Comparison of ENCODE assay signal across 17 mouse cellular contexts in genomic region chr2:57267394-57267716, GRCm38 (mm10). TPM values are rescaled to one million over a fixed set of nuclear protein-coding genes. Genes with fewer than 3 reads are reported as not detected.
DNase-seq lines count a peak whose midpoint lies in the region; ATAC-seq and TF ChIP-seq lines count a peak whose summit lies in the region.
"Had no signal": no experiment of that assay in that cellular context is flagged by ENCODE, and none has a peak within 500 bp of the region (broad histone marks: within the 10 kb centered on the region; RNA-seq: fewer than 3 reads in every experiment).

No protein-coding gene starts in this region.

- TF ChIP-seq CTCF in olfactory bulb, adult 2 months (IDR thresholded peaks at IDR 0.05; ENCODE audit: insufficient read depth, low read depth, low read length), result no peak

- peak overlapping the region; percentile 16 for H3K4me2 ChIP-seq in midbrain, embryonic 11.5 days
- H3K4me2 ChIP-seq in midbrain, embryonic 15.5 days, result no peak overlapping the region
- no peak overlapping the region for H3K4me2 ChIP-seq in forebrain, embryonic 16.5 days (ENCODE audit: low read length)
- H3K4me2 ChIP-seq: embryonic facial prominence, embryonic 12.5 days; liver, embryonic 13.5 days had no signal

- peak; percentile 83 for ATAC-seq in midbrain, embryonic 11.5 days (ENCODE audit: low FRiP score)
- no peak for ATAC-seq in midbrain, embryonic 15.5 days (replicated peaks)
- 0 out of 2 replicates have a peak, but pooled peaks have one; percentile 26 for ATAC-seq in forebrain, embryonic 16.5 days
- ATAC-seq: Patski had no signal

- no peak for TF ChIP-seq POLR2A in olfactory bulb, adult 2 months (IDR thresholded peaks at IDR 0.05; ENCODE audit: insufficient read depth, low read depth, low read length)

- peaks cover 9% of the 10 kb centered on the region; the same call in 1 of the 2 replicates for H3K4me1 ChIP-seq in midbrain, embryonic 11.5 days (ENCODE audit: control insufficient read depth, insufficient read depth, low read length)
- H3K4me1 ChIP-seq in midbrain, embryonic 15.5 days, result 0 out of 2 replicates have a peak, but pooled peaks cover 5% of the 10 kb centered on the region
- H3K4me1 ChIP-seq in embryonic facial prominence, embryonic 10.5 days, result peaks cover 19% of the 10 kb centered on the region
- peaks cover 8% of the 10 kb centered on the region for H3K4me1 ChIP-seq in forebrain, embryonic 16.5 days (replicated peaks; ENCODE audit: control insufficient read depth, insufficient read depth, low read length)
- no peaks in the 10 kb centered on the region for H3K4me1 ChIP-seq in olfactory bulb, adult 2 months (ENCODE audit: control insufficient read depth, insufficient read depth, low read length)
- H3K4me1 ChIP-seq: liver, embryonic 13.5 days had no signal

- no peak overlapping the region for H3K9ac ChIP-seq in midbrain, embryonic 11.5 days (ENCODE audit: low read length)
- no peak overlapping the region for H3K9ac ChIP-seq in midbrain, embryonic 15.5 days
- no peak overlapping the region for H3K9ac ChIP-seq in forebrain, embryonic 16.5 days (replicated peaks; ENCODE audit: low read depth, low read length)
- H3K9ac ChIP-seq: embryonic facial prominence, embryonic 12.5 days; liver, embryonic 13.5 days had no signal

- WGBS in midbrain, embryonic 11.5 days, result 7% methylated on average over 7 of the region's 7 CpGs
- WGBS in midbrain, embryonic 15.5 days, result 9% methylated on average over 7 of the region's 7 CpGs
- whole genome bisulfite sequencing in embryonic facial prominence, embryonic 10.5 days, result 20% methylated on average over 7 of the region's 7 CpGs
- WGBS in forebrain, embryonic 16.5 days, result 3% methylated on average over 7 of the region's 7 CpGs
- 57% methylated on average over 7 of the region's 7 CpGs for WGBS in olfactory bulb, adult 2 months

- no peak overlapping the region for H3K4me3 ChIP-seq in midbrain, embryonic 11.5 days (ENCODE audit: low read depth, low read length)
- no peak overlapping the region for H3K4me3 ChIP-seq in midbrain, embryonic 15.5 days
- H3K4me3 ChIP-seq in embryonic facial prominence, embryonic 10.5 days, result no peak overlapping the region
- no peak overlapping the region for H3K4me3 ChIP-seq in forebrain, embryonic 16.5 days (replicated peaks; ENCODE audit: low read length)
- H3K4me3 ChIP-seq in olfactory bulb, adult 2 months (ENCODE audit: insufficient read depth, low read depth, low read length), result no peak overlapping the region
- H3K4me3 ChIP-seq: embryonic facial prominence, embryonic 12.5 days; heart, adult 2 months; liver, embryonic 13.5 days had no signal

- no peaks in the 10 kb centered on the region for H3K36me3 ChIP-seq in midbrain, embryonic 11.5 days (ENCODE audit: control insufficient read depth, insufficient read depth, low read length)
- H3K36me3 ChIP-seq in midbrain, embryonic 15.5 days (replicated peaks), result no peaks in the 10 kb centered on the region
- 0 out of 2 replicates have a peak, but pooled peaks cover 2% of the 10 kb centered on the region for H3K36me3 ChIP-seq in embryonic facial prominence, embryonic 10.5 days (replicated peaks)
- no peaks in the 10 kb centered on the region for H3K36me3 ChIP-seq in forebrain, embryonic 16.5 days (ENCODE audit: control insufficient read depth, insufficient read depth)
- H3K36me3 ChIP-seq: embryonic facial prominence, embryonic 12.5 days; liver, embryonic 13.5 days had no signal

- H3K27me3 ChIP-seq in midbrain, embryonic 11.5 days (ENCODE audit: control insufficient read depth, insufficient read depth, low read length), result peaks cover 16% of the 10 kb centered on the region
- H3K27me3 ChIP-seq in midbrain, embryonic 15.5 days (replicated peaks), result peaks cover 12% of the 10 kb centered on the region; the same call in 1 of the 2 replicates
- no peaks in the 10 kb centered on the region for H3K27me3 ChIP-seq in embryonic facial prominence, embryonic 10.5 days (replicated peaks; ENCODE audit: low read depth, poor library complexity, severe bottlenecking)
- no peaks in the 10 kb centered on the region for H3K27me3 ChIP-seq in forebrain, embryonic 16.5 days (replicated peaks; ENCODE audit: control insufficient read depth, insufficient read depth, low read length)
- H3K27me3 ChIP-seq: CH12.LX; embryonic facial prominence, embryonic 12.5 days; liver, embryonic 13.5 days; Patski had no signal

- peak; percentile 94 for DNase-seq in midbrain, embryonic 11.5 days (ENCODE audit: low spot score, missing footprints)
- DNase-seq in embryonic facial prominence, embryonic 10.5 days (ENCODE audit: low spot score), result peak; percentile 17
- DNase-seq in adrenal gland, adult 2 months, result no peak
- no peak for DNase-seq in urinary bladder, postnatal 10 days (ENCODE audit: low spot score)
- no peak for DNase-seq in cerebellum, adult 9-11 months
- DNase-seq: adrenal gland, postnatal 10 days; heart, adult 2 months; heart, postnatal 36 days; kidney, adult 18-20 months; liver, embryonic 13.5 days; lung, postnatal 10 days had no signal

- no peaks in the 10 kb centered on the region for H3K9me3 ChIP-seq in midbrain, embryonic 11.5 days (ENCODE audit: control insufficient read depth, low read length)
- no peaks in the 10 kb centered on the region for H3K9me3 ChIP-seq in midbrain, embryonic 15.5 days
- H3K9me3 ChIP-seq in embryonic facial prominence, embryonic 10.5 days, result no peaks in the 10 kb centered on the region
- H3K9me3 ChIP-seq in forebrain, embryonic 16.5 days (ENCODE audit: control insufficient read depth, low read length), result no peaks in the 10 kb centered on the region
- H3K9me3 ChIP-seq: embryonic facial prominence, embryonic 12.5 days; liver, embryonic 13.5 days had no signal

- H3K27ac ChIP-seq in midbrain, embryonic 11.5 days (ENCODE audit: low read depth, low read length), result peak overlapping the region; percentile 69; the same call in 1 of the 2 replicates
- H3K27ac ChIP-seq in midbrain, embryonic 15.5 days, result no peak overlapping the region
- peak overlapping the region; percentile 75 for H3K27ac ChIP-seq in embryonic facial prominence, embryonic 10.5 days (replicated peaks)
- no peak overlapping the region for H3K27ac ChIP-seq in forebrain, embryonic 16.5 days (ENCODE audit: low read length)
- peak overlapping the region; percentile 46; the same call in 1 of the 2 replicates for H3K27ac ChIP-seq in olfactory bulb, adult 2 months (ENCODE audit: insufficient read depth, low read depth, low read length)
- H3K27ac ChIP-seq: embryonic facial prominence, embryonic 12.5 days; heart, adult 2 months; liver, embryonic 13.5 days had no signal

RNA-seq across cellular contexts. Expression of gene Gpd2, which starts 29.9 kb away (rescaled TPM):
- 14.6 and 15.8 TPM in 2 replicates for polyA plus RNA-seq in midbrain, embryonic 11.5 days (2014; fragmentation: Nextera tagmentation; extraction: Ambion mirVana)
- polyA plus RNA-seq in midbrain, embryonic 15.5 days (2015; fragmentation: Nextera tagmentation; extraction: Ambion mirVana), result 19.5 and 20.5 TPM in 2 replicates
- 20.4 and 25.0 TPM in 2 replicates for polyA plus RNA-seq in embryonic facial prominence, embryonic 10.5 days (2016; fragmentation: Nextera tagmentation; extraction: Ambion mirVana)
- 28.5 and 31.2 TPM in 2 replicates for polyA plus RNA-seq in forebrain, embryonic 16.5 days (2015; fragmentation: Nextera tagmentation; extraction: Ambion mirVana)
- not detected in 2 replicates for polyA plus RNA-seq in olfactory bulb, adult 2 months (2012; ENCODE audit: insufficient read depth, insufficient read length, low replicate concordance, missing spikeins)
- total RNA-seq in adrenal gland, adult 2 months (2021), result 100 to 1,000 TPM; 102 to 130 TPM
- 10.2 and 11.7 TPM in 2 replicates for polyA plus RNA-seq in adrenal gland, adult 2 months (2012; rRNA removed)

Comparison
In these comparisons a context has a peak if more than half of its experiments do, and no peak if none do; other contexts are left out.
1. H3K27ac ChIP-seq: peak in midbrain, embryonic 11.5 days (single experiment), embryonic facial prominence, embryonic 10.5 days (single experiment) and olfactory bulb, adult 2 months (single experiment); none in midbrain, embryonic 15.5 days (single experiment) and forebrain, embryonic 16.5 days (single experiment).
2. DNase-seq: peak in midbrain, embryonic 11.5 days (single experiment) and embryonic facial prominence, embryonic 10.5 days (single experiment); none in adrenal gland, adult 2 months (single experiment), urinary bladder, postnatal 10 days (single experiment) and cerebellum, adult 9-11 months (single experiment).